Mouse (Mus musculus) retina, postnatal 7 days (tissue): ENCODE measurements around the gene Nkrf.

Source experiments
- DNase-seq: peaks from one replicate; pipeline ENCODE4 v3.0.0-alpha.2; 2012; ENCODE audit warnings: low read depth, low spot score

The Nkrf gene

GRCm38 (mm10) chrX:36863766-36864608 lies 38.7 kb downstream of the Nkrf start:
- DNase-seq, result peak; percentile 57

GRCm38 (mm10) chrX:36852631-36853030 lies 50.1 kb downstream of the Nkrf start:
- DNase-seq, result no peak

- no peak for DNase-seq
These were observed 55.5 kb downstream of the Nkrf start for GRCm38 (mm10) chrX:36847152-36847551.

- DNase-seq, result no peak
These were observed 59.2 kb downstream of the Nkrf start for GRCm38 (mm10) chrX:36843346-36843990.

GRCm38 (mm10) chrX:36841698-36842097 lies 61.0 kb downstream of the Nkrf start:
- DNase-seq, result no peak

GRCm38 (mm10) chrX:36839391-36839790 lies 63.3 kb downstream of the Nkrf start:
- no peak for DNase-seq
